Mouse (Mus musculus) embryonic facial prominence, embryonic 12.5 days (tissue): Measurements from ENCODE around the gene Pip5kl1. TPM values are rescaled to one million over a fixed set of nuclear protein-coding genes. Genes with fewer than 3 reads are reported as not detected.

ENCODE experiments used
- ATAC-seq: fragments of 200-750 bp; cut with Nextera tagmentation; 2 replicates; pipeline ENCODE4 v1.8.0; 2017; ENCODE audit not compliant: insufficient number of reproducible peaks, insufficient read depth, low FRiP score, low TSS enrichment
- H3K27ac ChIP-seq: fragments of 300-500 bp; sonication (generic); 2 replicates; pipeline ENCODE4 v1.5.1; 2016; ENCODE audit warnings: mild to moderate bottlenecking
- H3K27me3 ChIP-seq: fragments of 300-500 bp; sonication (generic); 2 replicates; pipeline ENCODE4 v1.6.1; 2016; ENCODE audit warnings: mild to moderate bottlenecking, moderate library complexity
- H3K36me3 ChIP-seq: fragments of 300-500 bp; sonication (generic); 2 replicates; pipeline ENCODE4 v1.6.1; 2016; ENCODE audit warnings: mild to moderate bottlenecking
- H3K4me1 ChIP-seq: fragments of 300-500 bp; sonication (generic); 2 replicates; pipeline ENCODE4 v1.6.1; 2016
- H3K4me2 ChIP-seq: fragments of 300-500 bp; sonication (generic); replicated peaks from 2 replicates; pipeline ENCODE4 v1.6.1; 2016; ENCODE audit warnings: mild to moderate bottlenecking, moderate library complexity
- H3K4me3 ChIP-seq: fragments of 300-500 bp; sonication (generic); 2 replicates; pipeline ENCODE4 v1.5.1; 2016; ENCODE audit warnings: mild to moderate bottlenecking
- H3K9ac ChIP-seq: fragments of 300-500 bp; sonication (generic); 2 replicates; pipeline ENCODE4 v1.6.1; 2016; ENCODE audit warnings: mild to moderate bottlenecking, moderate library complexity
- H3K9me3 ChIP-seq: fragments of 300-500 bp; sonication (generic); 2 replicates; pipeline ENCODE4 v1.6.1; 2016; ENCODE audit warnings: mild to moderate bottlenecking, moderate library complexity
- WGBS: fragments of 180-500 bp; shearing (Covaris S2); methylation state at CpG from one replicate; pipeline ENCODE4 v1.1.7; 2016; 5-methylcytosine and 5-hydroxymethylcytosine counted together
- polyA plus RNA-seq: library from polyadenylated mRNA; unstranded; fragments of >200 nt; fragmentation: Nextera tagmentation; extraction: Ambion mirVana; gene quantifications from 2 replicates; pipeline ENCODE4 v1.2.1, GENCODE M21; 2016

The Pip5kl1 gene
- polyA plus RNA-seq, 1 experiment from 2014 or later = 3.4 TPM

GRCm38 (mm10) chr2:32606161-32607142 is 31.9 kb downstream of the Pip5kl1 start:
- 11% methylated on average over 52 of the region's 55 CpGs for WGBS
- no peaks in the 10 kb centered on the region for H3K36me3 ChIP-seq
- peak; percentile 65; the same call in 1 of the 2 replicates for ATAC-seq
- H3K4me1 ChIP-seq = peaks cover 42% of the 10 kb centered on the region
- no peaks in the 10 kb centered on the region for H3K9me3 ChIP-seq
- peak overlapping the region; percentile 69 for H3K9ac ChIP-seq
- H3K27me3 ChIP-seq = no peaks in the 10 kb centered on the region
- peak overlapping the region; percentile 80 for H3K4me2 ChIP-seq
- peak overlapping the region; percentile 30 for H3K27ac ChIP-seq
- peak overlapping the region; percentile 77 for H3K4me3 ChIP-seq

- H3K9me3 ChIP-seq = no peaks in the 10 kb centered on the region
- H3K4me2 ChIP-seq = peak overlapping the region; percentile 80
- peak; percentile 48; the same call in 1 of the 2 replicates for ATAC-seq
- 5% methylated on average over 34 of the region's 34 CpGs for WGBS
- no peaks in the 10 kb centered on the region for H3K27me3 ChIP-seq
- H3K4me1 ChIP-seq = peaks cover 33% of the 10 kb centered on the region
- peak overlapping the region; percentile 69 for H3K9ac ChIP-seq
- H3K27ac ChIP-seq = peak overlapping the region; percentile 30
- H3K4me3 ChIP-seq = peak overlapping the region; percentile 77
- H3K36me3 ChIP-seq = 0 out of 2 replicates have a peak, but pooled peaks cover 4% of the 10 kb centered on the region
Observed at GRCm38 (mm10) chr2:32607262-32607947, 32.8 kb downstream of the Pip5kl1 start.

- H3K27ac ChIP-seq = peak overlapping the region; percentile 46; the same call in 1 of the 2 replicates
- 8% methylated on average over 25 of the region's 25 CpGs for WGBS
- no peak for ATAC-seq
Observed at GRCm38 (mm10) chr2:32608141-32608777, 33.7 kb downstream of the Pip5kl1 start.

GRCm38 (mm10) chr2:32608778-32609435 is 34.3 kb downstream of the Pip5kl1 start:
- ATAC-seq = no peak
- H3K4me2 ChIP-seq = peak overlapping the region; percentile 80
- peak overlapping the region; percentile 46; the same call in 1 of the 2 replicates for H3K27ac ChIP-seq
- H3K4me1 ChIP-seq = peaks cover 31% of the 10 kb centered on the region
- 0 out of 2 replicates have a peak, but pooled peaks cover 14% of the 10 kb centered on the region for H3K36me3 ChIP-seq
- 42% methylated on average over 18 of the region's 18 CpGs for WGBS
- H3K4me3 ChIP-seq = peak overlapping the region; percentile 77
- H3K9ac ChIP-seq = no peak overlapping the region
- H3K9me3 ChIP-seq = no peaks in the 10 kb centered on the region
- no peaks in the 10 kb centered on the region for H3K27me3 ChIP-seq

More at GRCm38 (mm10) chr2:32608141-32608777, 33.7 kb downstream of the Pip5kl1 start:
- no peaks in the 10 kb centered on the region for H3K27me3 ChIP-seq
- H3K4me2 ChIP-seq = peak overlapping the region; percentile 80
- H3K9ac ChIP-seq = no peak overlapping the region
- peak overlapping the region; percentile 77 for H3K4me3 ChIP-seq
- H3K36me3 ChIP-seq = 0 out of 2 replicates have a peak, but pooled peaks cover 11% of the 10 kb centered on the region
- no peaks in the 10 kb centered on the region for H3K9me3 ChIP-seq
- H3K4me1 ChIP-seq = peaks cover 31% of the 10 kb centered on the region

- 0 out of 2 replicates have a peak overlapping the region, but pooled peaks have one; percentile 17 for H3K27ac ChIP-seq
Observed at GRCm38 (mm10) chr2:32610610-32611229, 36.1 kb downstream of the Pip5kl1 start.

GRCm38 (mm10) chr2:32612274-32612673 is 37.7 kb downstream of the Pip5kl1 start:
- 70% methylated on average over 26 of the region's 26 CpGs for WGBS
- H3K27ac ChIP-seq = no peak overlapping the region
- no peak overlapping the region for H3K9ac ChIP-seq
- peaks cover 29% of the 10 kb centered on the region for H3K4me1 ChIP-seq
- peaks cover 36% of the 10 kb centered on the region for H3K36me3 ChIP-seq
- no peak for ATAC-seq
- no peaks in the 10 kb centered on the region for H3K27me3 ChIP-seq
- H3K4me2 ChIP-seq = no peak overlapping the region
- no peak overlapping the region for H3K4me3 ChIP-seq
- no peaks in the 10 kb centered on the region for H3K9me3 ChIP-seq

More at GRCm38 (mm10) chr2:32610610-32611229, 36.1 kb downstream of the Pip5kl1 start:
- Histone ChIP-seq H3K36me3 (peaks cover 28% of the 10 kb centered on the region), H3K4me3 (peak overlapping the region; percentile 36), H3K9me3 (no peaks in the 10 kb centered on the region), H3K4me1 (peaks cover 31% of the 10 kb centered on the region), H3K9ac (no peak overlapping the region), H3K27me3 (no peaks in the 10 kb centered on the region), H3K4me2 (peak overlapping the region; percentile 51)
- 15% methylated on average over 23 of the region's 23 CpGs for WGBS
- ATAC-seq = no peak

- H3K4me2 ChIP-seq = no peak overlapping the region
- ATAC-seq = no peak
- H3K4me3 ChIP-seq = no peak overlapping the region
- WGBS = 97% methylated on average over 1 of the region's 1 CpGs
- no peaks in the 10 kb centered on the region for H3K27me3 ChIP-seq
- H3K4me1 ChIP-seq = peaks cover 39% of the 10 kb centered on the region
- no peak overlapping the region for H3K27ac ChIP-seq
- no peak overlapping the region for H3K9ac ChIP-seq
- peaks cover 54% of the 10 kb centered on the region for H3K36me3 ChIP-seq
- H3K9me3 ChIP-seq = no peaks in the 10 kb centered on the region
Observed at GRCm38 (mm10) chr2:32617109-32617508, 42.5 kb downstream of the Pip5kl1 start.

- peaks cover 42% of the 10 kb centered on the region for H3K4me1 ChIP-seq
- H3K4me2 ChIP-seq = no peak overlapping the region
- 93% methylated on average over 4 of the region's 4 CpGs for WGBS
- H3K9ac ChIP-seq = no peak overlapping the region
- no peaks in the 10 kb centered on the region for H3K9me3 ChIP-seq
- peaks cover 50% of the 10 kb centered on the region for H3K36me3 ChIP-seq
- no peaks in the 10 kb centered on the region for H3K27me3 ChIP-seq
- no peak overlapping the region for H3K4me3 ChIP-seq
- H3K27ac ChIP-seq = no peak overlapping the region
- ATAC-seq = no peak
Observed at GRCm38 (mm10) chr2:32617601-32618000, 43.0 kb downstream of the Pip5kl1 start.

- no peak overlapping the region for H3K27ac ChIP-seq
- 61% methylated on average over 9 of the region's 9 CpGs for WGBS
- H3K36me3 ChIP-seq = peaks cover 46% of the 10 kb centered on the region
Observed at GRCm38 (mm10) chr2:32618051-32618450, 43.5 kb downstream of the Pip5kl1 start.

GRCm38 (mm10) chr2:32620682-32621516 is 46.3 kb downstream of the Pip5kl1 start:
- Histone ChIP-seq H3K4me3 (no peak overlapping the region), H3K4me1 (peaks cover 59% of the 10 kb centered on the region), H3K27me3 (no peaks in the 10 kb centered on the region), H3K36me3 (peaks cover 27% of the 10 kb centered on the region), H3K27ac (peak overlapping the region; percentile 92), H3K9me3 (no peaks in the 10 kb centered on the region), H3K9ac (0 out of 2 replicates have a peak overlapping the region, but pooled peaks have one; percentile 24), H3K4me2 (peak overlapping the region; percentile 26)
- ATAC-seq = peak; percentile 68
- WGBS = 18% methylated on average over 4 of the region's 4 CpGs

More at GRCm38 (mm10) chr2:32618051-32618450, 43.5 kb downstream of the Pip5kl1 start:
- no peaks in the 10 kb centered on the region for H3K27me3 ChIP-seq
- no peak for ATAC-seq
- H3K9ac ChIP-seq = no peak overlapping the region
- no peak overlapping the region for H3K4me3 ChIP-seq
- H3K9me3 ChIP-seq = no peaks in the 10 kb centered on the region
- H3K4me2 ChIP-seq = no peak overlapping the region
- H3K4me1 ChIP-seq = peaks cover 42% of the 10 kb centered on the region
